Mouse (Mus musculus) c-Kit-positive CD71-negative TER-119-negative erythroid progenitor cells, embryonic 14.5 days (primary cell): ENCODE results near the gene Acox2.

ENCODE experiments used
- DNase-seq: peaks from one replicate; pipeline ENCODE4 v3.0.0-alpha.2; 2013; ENCODE audit warnings: low read depth

Gene Acox2

GRCm38 (mm10) chr14:8249206-8249605 is 9.9 kb downstream of the Acox2 start:
- DNase-seq, result no peak

- no peak for DNase-seq
These were observed 12.3 kb downstream of the Acox2 start for GRCm38 (mm10) chr14:8246878-8247277.

GRCm38 (mm10) chr14:8244211-8244611 is 14.9 kb downstream of the Acox2 start:
- DNase-seq, result no peak

GRCm38 (mm10) chr14:8243136-8243888 is 15.8 kb downstream of the Acox2 start:
- no peak for DNase-seq

GRCm38 (mm10) chr14:8242388-8242920 is 16.7 kb downstream of the Acox2 start:
- DNase-seq, result no peak

GRCm38 (mm10) chr14:8241816-8242215 is 17.3 kb downstream of the Acox2 start:
- no peak for DNase-seq

GRCm38 (mm10) chr14:8233252-8233651 is 25.9 kb downstream of the Acox2 start:
- DNase-seq, result no peak

GRCm38 (mm10) chr14:8232155-8232910 is 26.8 kb downstream of the Acox2 start:
- no peak for DNase-seq

- no peak for DNase-seq
These were observed 29.7 kb downstream of the Acox2 start for GRCm38 (mm10) chr14:8229367-8230019.

- DNase-seq, result no peak
These were observed 34.3 kb downstream of the Acox2 start for GRCm38 (mm10) chr14:8224805-8225204.

GRCm38 (mm10) chr14:8223506-8224293 is 35.5 kb downstream of the Acox2 start:
- no peak for DNase-seq

- no peak for DNase-seq
These were observed 36.6 kb downstream of the Acox2 start for GRCm38 (mm10) chr14:8222561-8222960.

- DNase-seq, result no peak
These were observed 38.2 kb downstream of the Acox2 start for GRCm38 (mm10) chr14:8220912-8221311.

- DNase-seq, result no peak
These were observed 38.8 kb downstream of the Acox2 start for GRCm38 (mm10) chr14:8220306-8220705.

GRCm38 (mm10) chr14:8219876-8220275 is 39.3 kb downstream of the Acox2 start:
- DNase-seq, result no peak

- DNase-seq, result no peak
These were observed 40.3 kb downstream of the Acox2 start for GRCm38 (mm10) chr14:8218730-8219380.

GRCm38 (mm10) chr14:8218238-8218637 is 40.9 kb downstream of the Acox2 start:
- DNase-seq, result no peak

GRCm38 (mm10) chr14:8216100-8216499 is 43.1 kb downstream of the Acox2 start:
- DNase-seq, result no peak

- DNase-seq, result no peak
These were observed 43.9 kb downstream of the Acox2 start for GRCm38 (mm10) chr14:8215208-8215778.

- no peak for DNase-seq
These were observed 44.6 kb downstream of the Acox2 start for GRCm38 (mm10) chr14:8214299-8215207.
